Mouse (Mus musculus): ENCODE data around the gene Hoxd8.

Gene Hoxd8

GRCm38 (mm10) chr2:74713239-74714150, 9.1 kb downstream of the Hoxd8 start:
- no peak for DNase-seq (ENCODE audit: low spot score in 2 of 2)

GRCm38 (mm10) chr2:74714156-74714789, 9.9 kb downstream of the Hoxd8 start:
- DNase-seq (ENCODE audit: low spot score in 2 of 2): no peak

- no peak for DNase-seq (ENCODE audit: low spot score in 2 of 2)
Observed at GRCm38 (mm10) chr2:74714881-74715280, 10.5 kb downstream of the Hoxd8 start.

GRCm38 (mm10) chr2:74715504-74716241, 11.3 kb downstream of the Hoxd8 start:
- peak; percentile 86 to 95 for DNase-seq (ENCODE audit: low spot score in 2 of 2)

GRCm38 (mm10) chr2:74720384-74720783, 16.0 kb downstream of the Hoxd8 start:
- no peak for DNase-seq (ENCODE audit: low spot score in 2 of 2)

- DNase-seq (ENCODE audit: low spot score in 2 of 2): no peak
Observed at GRCm38 (mm10) chr2:74720955-74721491, 16.6 kb downstream of the Hoxd8 start.

- DNase-seq (ENCODE audit: low spot score in 2 of 2): no peak
Observed at GRCm38 (mm10) chr2:74721882-74722281, 17.5 kb downstream of the Hoxd8 start.

- no peak for DNase-seq (ENCODE audit: low spot score in 2 of 2)
Observed at GRCm38 (mm10) chr2:74722949-74723348, 18.5 kb downstream of the Hoxd8 start.

- no peak for DNase-seq (ENCODE audit: low spot score in 2 of 2)
Observed at GRCm38 (mm10) chr2:74724244-74725015, 20.0 kb downstream of the Hoxd8 start.

- no peak for DNase-seq (ENCODE audit: low spot score in 2 of 2)
Observed at GRCm38 (mm10) chr2:74725171-74725570, 20.8 kb downstream of the Hoxd8 start.

- DNase-seq (ENCODE audit: low spot score in 2 of 2): no peak
Observed at GRCm38 (mm10) chr2:74726551-74726950, 22.1 kb downstream of the Hoxd8 start, which contains the start of gene Gm28230. TSS of gene Gm28230 (plus strand) at chr2:74726728.

- DNase-seq (ENCODE audit: low spot score in 2 of 2): no peak
Observed at GRCm38 (mm10) chr2:74726973-74727639, 22.7 kb downstream of the Hoxd8 start.

- DNase-seq (ENCODE audit: low spot score in 2 of 2): no peak
Observed at GRCm38 (mm10) chr2:74727640-74728302, 23.4 kb downstream of the Hoxd8 start.

- DNase-seq (ENCODE audit: low spot score in 2 of 2): no peak
Observed at GRCm38 (mm10) chr2:74728303-74728680, 23.9 kb downstream of the Hoxd8 start.

GRCm38 (mm10) chr2:74730331-74730730, 25.9 kb downstream of the Hoxd8 start:
- DNase-seq (ENCODE audit: low spot score in 2 of 2): no peak

GRCm38 (mm10) chr2:74731055-74731454, 26.6 kb downstream of the Hoxd8 start:
- no peak for DNase-seq (ENCODE audit: low spot score in 2 of 2)

GRCm38 (mm10) chr2:74731799-74732512, 27.5 kb downstream of the Hoxd8 start:
- no peak for DNase-seq (ENCODE audit: low spot score in 2 of 2)

GRCm38 (mm10) chr2:74732513-74733316, 28.3 kb downstream of the Hoxd8 start:
- no peak for DNase-seq (ENCODE audit: low spot score in 2 of 2)

- DNase-seq (ENCODE audit: low spot score in 2 of 2): no peak
Observed at GRCm38 (mm10) chr2:74733317-74733661, 28.9 kb downstream of the Hoxd8 start.

Measured in urinary bladder, postnatal 4 days (tissue).